Mouse (Mus musculus): ENCODE data around the gene Cntrl. TPM values are rescaled to one million over a fixed set of nuclear protein-coding genes. Genes with fewer than 3 reads are reported as not detected.

Cntrl gene
- polyA plus RNA-seq, 1 experiment from 2014 or later: 20.0 TPM

GRCm38 (mm10) chr2:35160206-35160605 is 50.9 kb downstream of the Cntrl start:
- Histone ChIP-seq H3K9me3 (no peaks in the 10 kb centered on the region), H3K9ac (no peak overlapping the region), H3K4me3 (no peak overlapping the region), H3K4me1 (no peaks in the 10 kb centered on the region), H3K4me2 (replicated peaks) (no peak overlapping the region), H3K27me3 (replicated peaks) (no peaks in the 10 kb centered on the region), H3K27ac (no peak overlapping the region), H3K36me3 (peaks cover 76% of the 10 kb centered on the region)
- no peak for ATAC-seq (ENCODE audit: low FRiP score, low read depth)
- 41% methylated on average over 5 of the region's 5 CpGs for WGBS

DNA sequence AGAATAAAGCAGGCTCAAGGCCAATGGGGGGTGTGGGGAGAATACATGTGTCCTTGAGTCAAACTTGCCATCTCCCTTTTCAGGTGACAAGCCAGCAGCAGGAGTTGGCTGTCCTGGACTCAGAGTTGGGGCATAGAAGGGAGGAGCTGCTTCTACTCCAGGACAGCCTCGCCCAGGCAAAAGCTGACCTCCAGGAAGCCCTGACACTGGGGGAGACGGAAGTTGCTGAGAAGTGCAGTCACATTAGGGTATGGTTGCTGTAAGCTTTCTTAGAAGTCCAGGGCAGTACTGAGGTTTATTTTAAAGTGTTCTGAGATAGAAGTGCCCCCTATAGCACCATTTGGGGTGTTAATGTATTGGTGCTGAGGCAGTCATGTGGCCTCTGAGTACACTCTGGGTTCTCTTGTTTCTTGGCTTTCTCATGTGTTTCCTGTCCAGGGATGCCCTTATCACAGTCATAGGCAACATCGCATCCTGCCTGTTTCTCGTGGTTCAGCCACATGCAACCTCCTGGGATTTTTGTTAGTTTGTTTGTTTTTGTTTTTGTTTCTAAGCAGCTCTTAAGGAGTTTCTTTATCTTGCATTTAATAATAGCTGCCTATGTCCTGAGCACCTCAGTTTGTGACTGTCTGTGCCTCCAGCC is 52.7 kb downstream of the Cntrl start:
- Histone ChIP-seq H3K27ac (no peak overlapping the region), H3K36me3 (peaks cover 76% of the 10 kb centered on the region), H3K4me1 (no peaks in the 10 kb centered on the region), H3K4me3 (no peak overlapping the region), H3K9me3 (no peaks in the 10 kb centered on the region), H3K4me2 (replicated peaks) (no peak overlapping the region), H3K9ac (no peak overlapping the region), H3K27me3 (replicated peaks) (no peaks in the 10 kb centered on the region)
- 89% methylated on average over 4 of the region's 4 CpGs for WGBS
- no peak for ATAC-seq (ENCODE audit: low FRiP score, low read depth)

- Histone ChIP-seq H3K9ac (no peak overlapping the region), H3K4me2 (replicated peaks) (no peak overlapping the region), H3K27ac (no peak overlapping the region), H3K27me3 (replicated peaks) (no peaks in the 10 kb centered on the region), H3K4me3 (no peak overlapping the region), H3K4me1 (no peaks in the 10 kb centered on the region), H3K9me3 (no peaks in the 10 kb centered on the region), H3K36me3 (peaks cover 75% of the 10 kb centered on the region)
- ATAC-seq (ENCODE audit: low FRiP score, low read depth): no peak
- WGBS: 94% methylated on average over 5 of the region's 5 CpGs
These were observed 54.1 kb downstream of the Cntrl start for GRCm38 (mm10) chr2:35163396-35163795.

GRCm38 (mm10) chr2:35165416-35165815 is 56.1 kb downstream of the Cntrl start:
- no peaks in the 10 kb centered on the region for H3K9me3 ChIP-seq
- H3K27me3 ChIP-seq (replicated peaks): no peaks in the 10 kb centered on the region
- no peaks in the 10 kb centered on the region for H3K4me1 ChIP-seq
- no peak overlapping the region for H3K4me3 ChIP-seq
- ATAC-seq (ENCODE audit: low FRiP score, low read depth): no peak
- no peak overlapping the region for H3K27ac ChIP-seq
- no peak overlapping the region for H3K4me2 ChIP-seq (replicated peaks)
- WGBS: 97% methylated on average over 13 of the region's 13 CpGs
- peaks cover 71% of the 10 kb centered on the region for H3K36me3 ChIP-seq
- H3K9ac ChIP-seq: no peak overlapping the region

- Histone ChIP-seq H3K9me3 (no peaks in the 10 kb centered on the region), H3K4me3 (no peak overlapping the region), H3K27me3 (replicated peaks) (no peaks in the 10 kb centered on the region), H3K4me1 (no peaks in the 10 kb centered on the region), H3K4me2 (replicated peaks) (no peak overlapping the region), H3K9ac (no peak overlapping the region), H3K27ac (no peak overlapping the region), H3K36me3 (peaks cover 80% of the 10 kb centered on the region)
- no peak for ATAC-seq (ENCODE audit: low FRiP score, low read depth)
- 88% methylated on average over 5 of the region's 5 CpGs for whole genome bisulfite sequencing
These were observed 57.5 kb downstream of the Cntrl start for GRCm38 (mm10) chr2:35166816-35167215.

- Histone ChIP-seq H3K9ac (no peak overlapping the region), H3K27ac (no peak overlapping the region), H3K4me3 (no peak overlapping the region), H3K4me2 (replicated peaks) (no peak overlapping the region), H3K36me3 (peaks cover 79% of the 10 kb centered on the region), H3K27me3 (replicated peaks) (no peaks in the 10 kb centered on the region), H3K4me1 (no peaks in the 10 kb centered on the region), H3K9me3 (no peaks in the 10 kb centered on the region)
- ATAC-seq (ENCODE audit: low FRiP score, low read depth): no peak
- WGBS: 81% methylated on average over 2 of the region's 2 CpGs
These were observed 60.2 kb downstream of the Cntrl start for GRCm38 (mm10) chr2:35169452-35169851.

DNA sequence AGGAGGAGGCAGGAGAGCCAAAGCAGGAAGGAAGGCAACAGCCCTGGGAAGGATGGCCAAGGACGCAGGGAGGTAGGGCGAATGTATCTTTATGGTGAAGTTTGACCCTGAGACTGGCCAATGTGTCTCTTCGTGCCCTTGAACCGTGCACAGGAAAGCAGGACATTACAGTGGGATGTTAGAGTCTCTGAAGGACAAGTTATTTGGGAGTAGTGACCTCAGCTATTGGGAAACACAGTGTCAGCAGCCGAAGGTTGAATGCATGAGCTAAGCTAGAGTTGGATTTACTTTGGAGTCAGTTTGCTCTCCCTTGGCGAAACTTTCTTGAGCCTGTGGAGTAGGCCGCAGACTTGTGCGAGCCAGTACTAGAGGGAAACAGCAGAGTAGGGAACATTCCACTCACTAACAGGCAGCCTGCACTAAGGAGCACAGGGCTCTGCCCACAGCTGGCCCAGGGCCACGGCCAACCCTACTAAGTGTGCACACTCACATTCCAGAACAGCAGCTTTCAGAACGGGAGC is 62.1 kb downstream of the Cntrl start:
- H3K4me3 ChIP-seq: no peak overlapping the region
- WGBS: 94% methylated on average over 10 of the region's 10 CpGs
- H3K27me3 ChIP-seq (replicated peaks): no peaks in the 10 kb centered on the region
- H3K9me3 ChIP-seq: no peaks in the 10 kb centered on the region
- ATAC-seq (ENCODE audit: low FRiP score, low read depth): no peak
- H3K4me2 ChIP-seq (replicated peaks): no peak overlapping the region
- no peak overlapping the region for H3K27ac ChIP-seq
- H3K36me3 ChIP-seq: peaks cover 85% of the 10 kb centered on the region
- no peaks in the 10 kb centered on the region for H3K4me1 ChIP-seq
- H3K9ac ChIP-seq: no peak overlapping the region

GRCm38 (mm10) chr2:35172246-35172645 is 63.0 kb downstream of the Cntrl start:
- Histone ChIP-seq H3K4me2 (replicated peaks) (no peak overlapping the region), H3K36me3 (peaks cover 83% of the 10 kb centered on the region), H3K27ac (no peak overlapping the region), H3K9me3 (no peaks in the 10 kb centered on the region), H3K27me3 (replicated peaks) (no peaks in the 10 kb centered on the region), H3K9ac (no peak overlapping the region), H3K4me3 (no peak overlapping the region), H3K4me1 (no peaks in the 10 kb centered on the region)
- no peak for ATAC-seq (ENCODE audit: low FRiP score, low read depth)
- WGBS: 96% methylated on average over 4 of the region's 4 CpGs

GRCm38 (mm10) chr2:35173666-35174065 is 64.4 kb downstream of the Cntrl start:
- Histone ChIP-seq H3K4me3 (no peak overlapping the region), H3K9ac (no peak overlapping the region), H3K9me3 (no peaks in the 10 kb centered on the region), H3K27ac (no peak overlapping the region), H3K4me1 (no peaks in the 10 kb centered on the region), H3K36me3 (peaks cover 83% of the 10 kb centered on the region), H3K4me2 (replicated peaks) (no peak overlapping the region), H3K27me3 (replicated peaks) (no peaks in the 10 kb centered on the region)
- ATAC-seq (ENCODE audit: low FRiP score, low read depth): no peak
- 94% methylated on average over 5 of the region's 5 CpGs for WGBS

DNA sequence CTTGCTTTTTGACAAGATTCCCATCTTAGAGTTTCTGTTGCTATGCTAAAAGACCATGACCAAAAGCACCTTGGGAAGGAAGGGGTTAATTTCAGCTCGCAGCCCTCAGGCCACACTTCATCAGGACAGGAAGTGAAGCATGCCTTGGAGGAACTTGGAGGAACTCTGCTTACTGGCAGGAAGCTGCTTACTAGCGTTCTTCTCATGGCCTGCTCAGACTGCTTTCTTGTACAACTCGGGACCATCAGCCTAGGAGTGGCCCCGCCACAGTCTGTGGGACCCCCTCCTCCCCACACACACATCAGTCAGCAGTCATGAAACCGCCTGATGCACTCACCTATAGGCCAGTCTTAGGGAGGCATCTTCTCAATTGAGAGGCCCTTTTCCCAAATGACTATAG is 64.8 kb downstream of the Cntrl start:
- Histone ChIP-seq H3K36me3 (peaks cover 86% of the 10 kb centered on the region), H3K9ac (no peak overlapping the region), H3K27me3 (replicated peaks) (no peaks in the 10 kb centered on the region), H3K9me3 (no peaks in the 10 kb centered on the region), H3K4me1 (no peaks in the 10 kb centered on the region), H3K4me3 (no peak overlapping the region), H3K4me2 (replicated peaks) (no peak overlapping the region), H3K27ac (no peak overlapping the region)
- no peak for ATAC-seq (ENCODE audit: low FRiP score, low read depth)
- WGBS: 60% methylated on average over 5 of the region's 5 CpGs

GRCm38 (mm10) chr2:35175281-35176065 is 66.2 kb downstream of the Cntrl start:
- Histone ChIP-seq H3K9ac (no peak overlapping the region), H3K36me3 (peaks cover 88% of the 10 kb centered on the region), H3K9me3 (no peaks in the 10 kb centered on the region), H3K4me1 (no peaks in the 10 kb centered on the region), H3K27me3 (replicated peaks) (no peaks in the 10 kb centered on the region), H3K4me2 (replicated peaks) (no peak overlapping the region), H3K27ac (no peak overlapping the region), H3K4me3 (no peak overlapping the region)
- no peak for ATAC-seq (ENCODE audit: low FRiP score, low read depth)
- 91% methylated on average over 12 of the region's 12 CpGs for WGBS

DNA sequence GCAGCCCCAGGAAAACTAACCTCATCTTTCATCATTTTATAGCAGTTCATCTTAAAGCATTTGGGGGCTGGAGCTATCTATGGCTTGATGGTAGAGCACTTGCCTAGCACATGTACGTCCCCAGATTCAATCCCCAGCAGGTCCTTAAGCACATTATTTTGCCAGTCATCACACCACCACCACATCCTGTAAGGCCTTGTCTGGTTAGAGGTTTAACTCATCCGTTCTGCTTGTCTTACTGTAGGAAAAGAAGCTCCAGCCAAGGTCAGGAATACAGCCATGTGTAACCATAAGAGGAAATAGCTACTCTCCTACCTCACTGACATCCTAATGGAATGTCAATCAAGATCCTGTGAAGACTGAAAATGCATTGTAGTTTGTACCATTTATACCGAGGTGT is 68.9 kb downstream of the Cntrl start:
- Histone ChIP-seq H3K4me2 (replicated peaks) (no peak overlapping the region), H3K27me3 (replicated peaks) (no peaks in the 10 kb centered on the region), H3K9ac (no peak overlapping the region), H3K36me3 (peaks cover 78% of the 10 kb centered on the region), H3K9me3 (no peaks in the 10 kb centered on the region), H3K27ac (no peak overlapping the region), H3K4me3 (no peak overlapping the region), H3K4me1 (no peaks in the 10 kb centered on the region)
- ATAC-seq (ENCODE audit: low FRiP score, low read depth): no peak
- WGBS: 87% methylated on average over 3 of the region's 3 CpGs

All from neural tube, embryonic 12.5 days (tissue).